Mouse (Mus musculus) spleen, adult 2 months (tissue): ENCODE results near the gene Tinagl1.

ENCODE experiments used
- CTCF ChIP-seq: fragments of 200-500 bp; IDR thresholded peaks from 2 replicates; pipeline ENCODE4 v1.5.1; 2011; ENCODE audit warnings: mild to moderate bottlenecking, inconsistent platforms; ENCODE audit not compliant: insufficient read depth, insufficient read length, insufficient replicate concordance; ENCODE audit errors: extremely low read depth
- POLR2A ChIP-seq: fragments of 200-500 bp; IDR thresholded peaks from 2 replicates; pipeline ENCODE4 v1.6.1; 2011; ENCODE audit warnings: low read depth, low read length, inconsistent platforms

DNA sequence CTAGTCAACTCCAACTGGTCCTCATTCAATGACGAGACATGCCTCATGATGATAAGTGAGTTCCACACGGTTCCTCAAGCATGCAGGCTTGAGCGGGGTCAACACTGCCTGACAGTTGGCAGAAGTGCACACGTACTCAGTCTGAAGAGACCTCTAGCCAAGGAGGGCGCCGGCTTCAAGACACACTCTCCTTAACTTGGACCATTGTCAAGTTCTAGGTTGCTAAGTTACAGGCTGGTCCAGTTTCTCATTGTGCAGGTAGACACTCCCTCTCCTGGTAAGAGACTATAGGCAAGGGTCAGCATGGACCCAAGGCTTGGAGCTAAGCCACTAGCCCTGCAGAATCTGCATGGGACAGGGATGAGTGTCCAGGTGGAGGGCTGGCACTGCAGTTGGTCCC lies 49.8 kb downstream of the Tinagl1 start:
- TF ChIP-seq CTCF (no peak), POLR2A (no peak)
